Mouse (Mus musculus) gastrocnemius, adult 8-10 months (tissue): ENCODE data around the gene Gm2042. TPM values are rescaled to one million over a fixed set of nuclear protein-coding genes. Genes with fewer than 3 reads are reported as not detected.
"Not testable (repeated sequence)": the region's sequence is repeated elsewhere in the genome, so short reads cannot be mapped to it uniquely, and the experiment has no call there.

ENCODE experiments used
- DNase-seq, 2 experiments: peaks; one replicate each; pipeline ENCODE4 v3.0.0; 2022; ENCODE audit warnings: low spot score in 2 of 2
- total RNA-seq, 4 experiments: library from RNA; stranded (reverse); gene quantifications; 2 replicates each; pipeline ENCODE4 v1.2.4; 2022

Gene Gm2042
- total RNA-seq, result not detected

GRCm38 (mm10) chr12:87953780-87954179 is at the start of gene Gm2042:
Gm2042 (plus strand) TSS chr12:87954080.
- not testable (repeated sequence) for DNase-seq

GRCm38 (mm10) chr12:87919721-87920120 is 34.2 kb upstream of the Gm2042 start, which contains the start of gene Gm2035:
Gm2035 (minus strand) TSS chr12:87919857.
- not testable (repeated sequence) for DNase-seq

GRCm38 (mm10) chr12:87984000-87984399 is 30.1 kb downstream of the Gm2042 start:
- DNase-seq, result not testable (repeated sequence)

GRCm38 (mm10) chr12:88004118-88004517 is 50.2 kb downstream of the Gm2042 start:
- not testable (repeated sequence) for DNase-seq

Other genes with a start within 250 kb of the Gm2042 start
- gene Gm21319, start 178.3 kb upstream of the Gm2042 start, total RNA-seq, result not detected
- gene Gm21936, start 158.6 kb upstream of the Gm2042 start, total RNA-seq, result not detected
- gene BB287469, start 137.5 kb upstream of the Gm2042 start, total RNA-seq, result not detected
- not detected for gene Gm2001, start 111.7 kb upstream of the Gm2042 start, total RNA-seq
- gene Gm2016, start 80.0 kb upstream of the Gm2042 start, total RNA-seq, result not detected
- gene Gm2022, start 58.7 kb upstream of the Gm2042 start, total RNA-seq, result not detected
- gene Gm2035, start 34.2 kb upstream of the Gm2042 start, total RNA-seq, result not detected
- not detected for gene Gm2075, start 57.8 kb downstream of the Gm2042 start, total RNA-seq
- not detected for gene Gm6803, start 64.7 kb downstream of the Gm2042 start, total RNA-seq
- not detected for gene Gm2056, start 72.9 kb downstream of the Gm2042 start, total RNA-seq
- not detected for gene Gm16368, start 129.6 kb downstream of the Gm2042 start, total RNA-seq
- gene Gm10436, start 228.0 kb downstream of the Gm2042 start, total RNA-seq, result not detected